Mouse (Mus musculus): ENCODE measurements at regions not wholly inside any gene's neighbourhood (a gene's known extent, or its start where the extent isn't known, plus 50 kb on each side); places are given as distances from the start of the nearest gene placed in this dataset.

DNA sequence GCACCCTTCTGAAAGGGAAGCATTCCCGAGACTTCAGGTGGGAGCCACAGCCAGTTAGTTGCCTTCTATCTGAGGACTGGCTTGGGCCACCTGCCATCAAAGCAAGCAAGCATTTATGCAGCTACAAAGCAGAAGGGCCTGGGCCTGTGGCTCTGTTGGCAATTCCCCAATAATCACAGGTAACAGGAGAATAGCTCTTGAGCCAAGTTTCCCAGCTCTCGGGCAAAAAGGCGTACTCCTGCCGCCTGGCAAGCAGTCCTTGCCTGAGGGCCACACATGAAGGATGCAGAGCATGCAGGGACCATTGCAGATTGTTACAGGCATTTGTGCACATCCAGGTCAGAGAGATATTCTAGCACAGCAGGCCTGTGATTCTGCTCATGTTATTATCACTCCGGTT, 53.2 kb upstream of the Unc5a start:
- no peak for DNase-seq (ENCODE audit: low spot score in 2 of 2)

Data from left cerebral cortex, adult 9 months (tissue).